Comparison of ENCODE assay signal across 14 mouse cellular contexts in genomic region chr3:60292142-60292541, GRCm38 (mm10).
DNase-seq lines count a peak whose midpoint lies in the region; ATAC-seq and TF ChIP-seq lines count a peak whose summit lies in the region.
"Had no signal": no experiment of that assay in that cellular context is flagged by ENCODE, and none has a peak within 500 bp of the region (broad histone marks: within the 10 kb centered on the region; RNA-seq: fewer than 3 reads in every experiment).

No protein-coding gene starts in this region.

- H3K4me2 ChIP-seq in hindbrain, embryonic 16.5 days (ENCODE audit: low read length), result no peak overlapping the region
- H3K4me2 ChIP-seq in midbrain, embryonic 15.5 days, result no peak overlapping the region
- H3K4me2 ChIP-seq: embryonic facial prominence, embryonic 12.5 days; heart, embryonic 12.5 days; neural tube, embryonic 12.5 days had no signal

- H3K9ac ChIP-seq in hindbrain, embryonic 16.5 days (ENCODE audit: low read depth, low read length), result no peak overlapping the region
- H3K9ac ChIP-seq in midbrain, embryonic 15.5 days, result no peak overlapping the region
- H3K9ac ChIP-seq: embryonic facial prominence, embryonic 12.5 days; heart, embryonic 12.5 days; liver, embryonic 14.5 days; neural tube, embryonic 12.5 days had no signal

- no peak overlapping the region for H3K4me3 ChIP-seq in hindbrain, embryonic 16.5 days (ENCODE audit: low read length)
- H3K4me3 ChIP-seq in midbrain, embryonic 15.5 days, result no peak overlapping the region
- H3K4me3 ChIP-seq: embryonic facial prominence, embryonic 12.5 days; heart, embryonic 12.5 days; layer of hippocampus, adult 2 months; neural tube, embryonic 12.5 days had no signal

- no peaks in the 10 kb centered on the region for H3K4me1 ChIP-seq in hindbrain, embryonic 16.5 days (ENCODE audit: control insufficient read depth, insufficient read depth, low read depth, low read length)
- no peaks in the 10 kb centered on the region for H3K4me1 ChIP-seq in midbrain, embryonic 15.5 days
- H3K4me1 ChIP-seq: embryonic facial prominence, embryonic 12.5 days; heart, embryonic 12.5 days; neural tube, embryonic 12.5 days had no signal

- H3K36me3 ChIP-seq in hindbrain, embryonic 16.5 days (ENCODE audit: control insufficient read depth, insufficient read depth, low read length), result no peaks in the 10 kb centered on the region
- H3K36me3 ChIP-seq in midbrain, embryonic 15.5 days (replicated peaks), result no peaks in the 10 kb centered on the region
- H3K36me3 ChIP-seq: embryonic facial prominence, embryonic 12.5 days; heart, embryonic 12.5 days; neural tube, embryonic 12.5 days had no signal

- H3K27me3 ChIP-seq in hindbrain, embryonic 16.5 days (replicated peaks; ENCODE audit: control insufficient read depth, insufficient read depth, low read length), result no peaks in the 10 kb centered on the region
- H3K27me3 ChIP-seq in midbrain, embryonic 15.5 days (replicated peaks), result no peaks in the 10 kb centered on the region
- H3K27me3 ChIP-seq: embryonic facial prominence, embryonic 12.5 days; heart, embryonic 12.5 days; neural tube, embryonic 12.5 days had no signal

- no peak for DNase-seq in frontal cortex, postnatal 25 days (ENCODE audit: low spot score in 2 of 2)
- DNase-seq in brain, embryonic 14.5 days (ENCODE audit: low read depth), result peak; percentile 46
- no peak for DNase-seq in heart, adult 8-10 months (ENCODE audit: low spot score)
- DNase-seq in retina, postnatal 1 day, result no peak
- DNase-seq: thymus, adult 2 months had no signal

- no peak for TF ChIP-seq POLR2A in brain, embryonic 14.5 days (IDR thresholded peaks at IDR 0.05; ENCODE audit: borderline replicate concordance, extremely low read depth, insufficient read depth, insufficient read length, poor library complexity, severe bottlenecking)

- peak; percentile 99 for ATAC-seq in frontal cortex, adult (ENCODE audit: low TSS enrichment)
- ATAC-seq in hindbrain, embryonic 16.5 days, result peak; percentile 98
- ATAC-seq in midbrain, embryonic 15.5 days (replicated peaks), result peak; percentile 93
- ATAC-seq: intestine, embryonic 16.5 days had no signal

- H3K27ac ChIP-seq in hindbrain, embryonic 16.5 days (ENCODE audit: low read depth, low read length), result no peak overlapping the region
- H3K27ac ChIP-seq in midbrain, embryonic 15.5 days, result no peak overlapping the region
- H3K27ac ChIP-seq: embryonic facial prominence, embryonic 12.5 days; layer of hippocampus, adult 2 months; liver, embryonic 14.5 days; neural tube, embryonic 12.5 days had no signal

- no peak for TF ChIP-seq CTCF in brain, embryonic 14.5 days (IDR thresholded peaks at IDR 0.05; ENCODE audit: borderline replicate concordance, extremely low read depth, insufficient read depth, insufficient read length)

- no peaks in the 10 kb centered on the region for H3K9me3 ChIP-seq in hindbrain, embryonic 16.5 days (ENCODE audit: control insufficient read depth, low read length)
- no peaks in the 10 kb centered on the region for H3K9me3 ChIP-seq in midbrain, embryonic 15.5 days
- H3K9me3 ChIP-seq: embryonic facial prominence, embryonic 12.5 days; heart, embryonic 12.5 days; neural tube, embryonic 12.5 days had no signal

- 75% methylated on average over 2 of the region's 2 CpGs for WGBS in hindbrain, embryonic 16.5 days
- WGBS in midbrain, embryonic 15.5 days, result 76% methylated on average over 2 of the region's 2 CpGs
